Mouse (Mus musculus) 3T3-L1 (cell line): ENCODE data around the gene Ctnnd2.

ENCODE experiments used
- DNase-seq: peaks from one replicate; pipeline ENCODE4 v3.0.0-alpha.2; 2015; ENCODE audit warnings: low read depth, low spot score

The Ctnnd2 gene

DNA sequence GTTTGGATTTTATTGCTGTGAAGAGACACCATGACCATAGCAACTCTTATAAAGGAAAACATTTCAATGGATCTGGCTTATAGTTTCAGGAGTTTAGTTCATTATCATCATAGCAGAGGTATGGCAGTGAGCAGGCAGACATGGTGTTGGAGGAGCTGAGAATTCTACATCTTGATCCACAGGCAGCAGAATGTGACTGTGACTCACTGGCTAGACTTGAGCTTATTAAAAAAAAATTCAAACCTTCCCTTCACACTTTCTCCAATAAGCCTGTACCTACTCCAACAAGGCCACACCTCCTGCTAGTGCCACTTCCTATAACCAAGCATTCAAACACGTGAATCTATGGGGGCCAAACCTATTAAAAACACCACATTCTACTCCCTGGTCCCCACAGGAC is 703.1 kb downstream of the Ctnnd2 start:
- DNase-seq, result no peak

DNA sequence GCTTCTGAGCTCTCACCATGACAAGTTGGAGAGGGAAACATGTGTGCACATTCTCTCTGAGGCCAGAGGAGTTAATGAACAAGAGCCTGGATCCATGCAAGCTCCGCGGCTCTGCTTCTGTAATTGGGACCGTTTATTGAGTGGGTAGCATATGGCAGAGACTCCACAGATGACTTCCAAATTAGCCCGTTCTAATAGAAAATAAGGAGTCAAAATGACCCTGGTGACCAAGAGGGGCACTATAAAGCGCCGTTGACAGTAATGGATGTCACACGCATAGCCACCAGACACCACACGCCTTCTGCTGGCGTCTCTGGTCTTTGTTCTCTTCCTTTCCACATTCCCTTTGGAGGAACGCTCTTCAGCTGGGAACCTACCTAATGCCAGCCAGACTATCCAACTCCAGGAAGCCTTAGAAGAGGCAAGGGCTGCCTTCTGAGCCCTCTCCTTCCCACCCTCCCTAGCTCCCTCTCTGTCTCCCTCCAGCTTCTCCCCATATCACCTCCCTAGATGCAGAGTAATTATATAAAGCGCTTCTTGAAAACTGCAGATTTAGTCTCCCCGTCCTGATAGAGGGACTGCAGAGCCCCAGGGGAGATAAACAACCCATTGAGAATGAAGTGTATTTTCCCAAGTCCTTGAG is 712.4 kb downstream of the Ctnnd2 start:
- no peak for DNase-seq

GRCm38 (mm10) chr15:30885410-30885809 is 713.0 kb downstream of the Ctnnd2 start:
- peak; percentile 42 for DNase-seq

DNA sequence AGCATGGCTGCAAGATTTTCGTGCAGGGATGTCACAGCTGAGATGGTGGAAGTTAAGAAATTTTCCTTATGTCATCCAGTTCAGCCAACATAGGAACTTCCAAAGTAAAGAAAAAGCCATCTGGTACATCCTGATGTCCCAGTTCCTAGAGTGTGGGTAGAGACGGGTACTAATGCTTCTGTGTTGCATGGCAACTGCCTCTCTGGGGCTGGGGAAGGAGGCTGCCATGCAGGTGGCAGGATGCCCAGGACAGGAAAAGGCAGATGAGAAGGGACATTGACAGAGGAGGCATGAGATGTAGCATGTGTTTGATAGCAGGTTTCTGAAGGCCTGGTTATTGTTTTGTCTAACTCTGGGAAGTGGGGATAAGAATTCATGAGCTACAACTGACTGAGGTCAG is 715.2 kb downstream of the Ctnnd2 start:
- DNase-seq, result no peak

DNA sequence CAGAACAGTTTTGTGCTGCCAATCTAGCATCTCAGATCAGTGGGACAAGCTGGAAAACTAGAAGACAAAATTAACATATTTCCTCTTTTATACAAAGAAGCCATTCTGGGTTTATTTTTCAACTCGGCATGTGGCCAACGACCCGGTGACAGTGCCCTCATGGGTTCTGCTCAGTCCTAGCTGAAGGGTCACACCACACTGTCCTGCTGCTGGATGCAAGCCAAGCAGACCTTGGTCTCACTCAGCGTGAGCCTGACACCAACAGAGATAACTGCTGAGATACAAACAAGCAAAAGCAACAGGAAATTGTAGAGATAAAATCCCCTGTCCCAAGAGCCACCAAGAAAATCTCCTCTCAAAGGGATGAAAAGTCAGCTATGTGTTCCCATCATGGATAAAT is 719.6 kb downstream of the Ctnnd2 start:
- DNase-seq, result no peak

GRCm38 (mm10) chr15:30895063-30895462 is 722.7 kb downstream of the Ctnnd2 start:
- no peak for DNase-seq

GRCm38 (mm10) chr15:30897342-30897741 is 724.9 kb downstream of the Ctnnd2 start:
- no peak for DNase-seq

- no peak for DNase-seq
Observed at GRCm38 (mm10) chr15:30908027-30908426, 735.6 kb downstream of the Ctnnd2 start.

- peak; percentile 59 for DNase-seq
Observed at GRCm38 (mm10) chr15:30913360-30913759, 741.0 kb downstream of the Ctnnd2 start.

GRCm38 (mm10) chr15:30925838-30926237 is 753.4 kb downstream of the Ctnnd2 start:
- no peak for DNase-seq

DNA sequence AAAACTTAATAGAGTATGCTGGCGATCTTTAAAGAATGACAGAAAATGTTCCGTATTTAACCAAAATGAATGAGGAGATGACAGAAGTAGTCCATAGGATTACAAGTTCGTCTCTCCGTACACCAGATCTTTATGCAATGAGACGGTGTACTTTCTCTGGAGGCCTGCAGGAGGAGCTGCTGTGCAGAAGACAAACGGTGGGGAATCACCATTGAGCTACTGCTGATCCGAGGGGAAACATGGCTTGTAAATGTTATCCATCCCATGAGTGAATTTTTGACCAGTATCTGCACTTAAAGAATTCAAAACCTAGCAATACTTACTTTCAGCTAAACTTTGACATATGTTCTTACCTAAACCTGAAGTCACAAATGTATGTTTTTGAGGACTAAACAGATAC is 755.2 kb downstream of the Ctnnd2 start:
- peak; percentile 55 for DNase-seq

DNA sequence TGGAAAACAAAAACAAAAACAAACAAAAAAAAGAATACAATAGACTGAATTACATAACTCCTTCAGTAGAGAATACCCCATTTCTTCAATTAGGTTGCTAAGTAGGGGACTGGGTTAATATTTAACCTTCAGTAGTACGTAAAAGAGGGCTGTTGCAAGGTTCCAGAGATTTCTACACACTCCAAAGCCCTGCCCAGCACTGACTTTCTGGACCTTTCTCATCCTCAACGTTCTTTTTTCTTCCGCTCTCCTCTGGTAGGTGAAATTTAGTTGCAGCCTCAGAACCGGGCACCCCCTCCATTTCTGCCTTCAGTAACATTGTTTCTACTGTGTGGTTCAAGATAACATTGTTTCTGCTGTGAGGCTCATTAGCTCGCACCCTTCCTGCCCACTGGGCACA is 759.5 kb downstream of the Ctnnd2 start:
- DNase-seq, result no peak

DNA sequence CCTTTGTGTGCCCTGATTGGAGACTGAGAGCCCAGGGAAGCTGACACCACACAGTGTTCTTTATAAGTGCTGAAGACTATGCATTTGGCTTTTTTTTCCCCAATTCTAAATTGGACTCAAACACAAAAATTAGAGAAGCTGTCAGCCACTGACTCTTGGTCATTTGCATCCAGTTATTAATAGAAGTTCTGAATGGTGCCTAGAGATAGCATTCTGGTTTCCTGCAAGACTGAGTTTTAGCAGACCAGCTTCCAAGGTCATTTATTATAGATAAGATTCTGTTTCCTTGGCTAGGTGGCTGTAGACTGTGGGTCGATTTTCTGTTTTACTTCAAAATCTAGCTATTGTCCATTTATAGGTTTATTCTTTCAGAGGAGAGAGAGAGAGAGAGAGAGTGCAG is 773.5 kb downstream of the Ctnnd2 start:
- DNase-seq, result no peak

- DNase-seq, result no peak
Observed at GRCm38 (mm10) chr15:30958513-30958912, 786.1 kb downstream of the Ctnnd2 start.

- DNase-seq, result no peak
Observed at GRCm38 (mm10) chr15:30962421-30963160, 790.2 kb downstream of the Ctnnd2 start.

DNA sequence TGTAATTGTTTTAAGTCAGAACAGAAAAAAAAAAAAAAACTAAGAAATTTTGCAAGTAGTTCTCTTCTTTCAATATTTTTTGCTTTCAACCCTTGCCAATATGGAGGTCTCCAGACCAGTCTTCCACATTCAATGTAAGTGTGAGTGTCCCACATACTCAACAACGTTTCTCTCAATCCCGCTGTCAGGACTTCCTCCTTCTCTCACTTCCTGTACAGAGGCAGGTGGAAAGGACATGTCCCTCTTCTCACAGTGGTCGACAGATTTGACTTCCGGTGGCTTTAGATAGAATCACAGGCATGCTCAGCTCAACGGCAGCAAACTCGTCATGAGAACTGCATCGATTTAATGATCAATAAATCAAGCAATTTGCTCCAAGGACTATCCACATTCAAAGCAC is 791.7 kb downstream of the Ctnnd2 start:
- no peak for DNase-seq

DNA sequence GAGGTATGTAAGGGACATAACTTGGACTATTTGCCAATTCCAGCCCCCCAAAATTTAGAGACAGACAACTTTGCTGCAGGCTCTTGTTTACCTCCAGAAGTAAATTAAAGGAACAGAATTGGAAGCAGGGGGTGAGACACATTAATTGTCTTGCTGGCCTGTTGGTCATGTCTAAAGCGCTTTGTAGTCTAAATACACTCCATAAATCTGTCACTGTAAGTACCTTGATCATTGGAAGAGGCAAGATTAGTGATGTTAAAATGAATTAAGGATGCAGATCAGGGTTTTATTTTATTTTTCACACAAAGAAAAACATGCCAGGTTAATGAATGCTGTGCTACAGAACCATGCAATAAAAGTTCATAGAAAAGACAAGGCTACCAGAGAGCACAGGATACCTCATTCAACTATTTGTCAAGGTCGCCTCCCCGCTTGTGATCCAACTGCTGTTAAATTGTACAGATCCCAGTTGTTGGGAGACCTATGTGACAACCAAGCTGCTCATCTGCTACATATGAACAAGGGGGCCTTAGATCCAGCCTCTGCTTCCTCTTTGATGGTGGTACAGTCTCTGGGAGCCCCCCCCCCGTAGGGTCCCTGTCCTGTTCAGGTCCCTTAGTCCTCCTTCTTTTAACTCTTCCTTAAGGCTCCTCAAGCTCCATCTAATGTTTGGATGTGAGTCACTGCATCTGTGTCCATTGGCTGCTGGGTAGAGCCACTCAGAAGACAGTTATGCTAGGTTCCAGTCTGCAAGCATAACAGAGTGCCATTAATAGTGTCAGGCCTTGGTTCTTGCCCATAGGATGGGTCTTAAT is 792.7 kb downstream of the Ctnnd2 start:
- no peak for DNase-seq

GRCm38 (mm10) chr15:30966826-30967225 is 794.4 kb downstream of the Ctnnd2 start:
- DNase-seq, result no peak

DNA sequence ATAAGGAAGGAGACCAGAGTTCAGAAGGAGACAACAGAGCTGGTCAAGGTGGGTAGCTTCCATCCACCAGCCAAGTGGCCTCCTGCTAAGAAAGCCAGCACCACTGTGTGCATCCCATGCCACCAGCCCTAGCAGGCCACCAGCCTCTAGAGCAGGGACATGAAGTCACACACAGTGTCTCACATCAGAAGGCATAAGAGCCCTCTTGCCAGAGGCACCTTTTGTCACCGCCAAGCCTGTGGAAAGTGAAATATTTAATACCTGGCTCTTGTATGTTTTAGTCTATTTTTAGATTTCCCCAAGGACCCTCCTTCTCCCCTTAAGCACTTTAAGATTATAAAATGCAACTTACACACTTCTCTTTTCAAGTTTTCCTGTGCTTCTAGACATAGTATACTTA is 802.0 kb downstream of the Ctnnd2 start:
- DNase-seq, result no peak

- no peak for DNase-seq
Observed at GRCm38 (mm10) chr15:30974991-30975775, 802.8 kb downstream of the Ctnnd2 start.

- no peak for DNase-seq
Observed at GRCm38 (mm10) chr15:30977166-30977740, 804.9 kb downstream of the Ctnnd2 start.
